Mouse (Mus musculus) forebrain, embryonic 15.5 days (tissue): ENCODE results near the gene Sema6d. TPM values are rescaled to one million over a fixed set of nuclear protein-coding genes. Genes with fewer than 3 reads are reported as not detected.
"Not testable (repeated sequence)": the region's sequence is repeated elsewhere in the genome, so short reads cannot be mapped to it uniquely, and the experiment has no call there.

Source experiments
- ATAC-seq: fragments of 200-750 bp; cut with Nextera tagmentation; replicated peaks from 2 replicates; pipeline ENCODE4 v1.8.0; 2017; ENCODE audit warnings: mild to moderate bottlenecking, moderate TSS enrichment, moderate library complexity
- H3K27ac ChIP-seq: fragments of 300-500 bp; sonication (generic); replicated peaks from 2 replicates; pipeline ENCODE4 v1.5.1; 2015; ENCODE audit warnings: mild to moderate bottlenecking, inconsistent platforms
- H3K27me3 ChIP-seq: fragments of 300-500 bp; sonication (generic); 2 replicates; pipeline ENCODE4 v1.6.1; 2015; ENCODE audit warnings: inconsistent platforms
- H3K36me3 ChIP-seq: fragments of 300-500 bp; sonication (generic); 2 replicates; pipeline ENCODE4 v1.6.1; 2015; ENCODE audit warnings: mild to moderate bottlenecking, inconsistent platforms
- H3K4me1 ChIP-seq: fragments of 300-500 bp; sonication (generic); 2 replicates; pipeline ENCODE4 v1.6.1; 2015; ENCODE audit warnings: inconsistent platforms
- H3K4me2 ChIP-seq: fragments of 300-500 bp; sonication (generic); replicated peaks from 2 replicates; pipeline ENCODE4 v1.6.1; 2015; ENCODE audit warnings: mild to moderate bottlenecking, inconsistent platforms
- H3K4me3 ChIP-seq: fragments of 300-500 bp; sonication (generic); 2 replicates; pipeline ENCODE4 v1.5.1; 2015; ENCODE audit warnings: mild to moderate bottlenecking, inconsistent platforms
- H3K9ac ChIP-seq: fragments of 300-500 bp; sonication (generic); replicated peaks from 2 replicates; pipeline ENCODE4 v1.6.1; 2015; ENCODE audit warnings: mild to moderate bottlenecking, inconsistent platforms
- H3K9me3 ChIP-seq: fragments of 300-500 bp; sonication (generic); 2 replicates; pipeline ENCODE4 v1.6.1; 2016; ENCODE audit warnings: inconsistent platforms
- WGBS: fragments of 180-500 bp; shearing (Covaris S2); methylation state at CpG from one replicate; pipeline ENCODE4 v1.1.7; 2015; ENCODE audit warnings: mixed read lengths; 5-methylcytosine and 5-hydroxymethylcytosine counted together
- polyA plus RNA-seq: library from polyadenylated mRNA; unstranded; fragments of >200 nt; fragmentation: Nextera tagmentation; extraction: Ambion mirVana; gene quantifications from 2 replicates; pipeline ENCODE4 v1.2.1, GENCODE M21; 2015

Sema6d gene
- polyA plus RNA-seq, 1 experiment from 2014 or later, result 28.7 TPM

GRCm38 (mm10) chr2:124308605-124309004 lies 218.8 kb downstream of the Sema6d start:
- no peak for ATAC-seq
- WGBS, result 73% methylated on average over 2 of the region's 2 CpGs

GRCm38 (mm10) chr2:124309361-124310128 lies 219.8 kb downstream of the Sema6d start:
- no peaks in the 10 kb centered on the region for H3K9me3 ChIP-seq
- no peak overlapping the region for H3K9ac ChIP-seq
- H3K4me1 ChIP-seq, result no peaks in the 10 kb centered on the region
- no peaks in the 10 kb centered on the region for H3K36me3 ChIP-seq
- H3K27me3 ChIP-seq, result no peaks in the 10 kb centered on the region
- ATAC-seq, result no peak
- 91% methylated on average over 6 of the region's 6 CpGs for WGBS
- no peak overlapping the region for H3K4me2 ChIP-seq
- H3K4me3 ChIP-seq, result no peak overlapping the region
- H3K27ac ChIP-seq, result no peak overlapping the region

More at GRCm38 (mm10) chr2:124308605-124309004, 218.8 kb downstream of the Sema6d start:
- no peaks in the 10 kb centered on the region for H3K27me3 ChIP-seq
- no peak overlapping the region for H3K27ac ChIP-seq
- no peaks in the 10 kb centered on the region for H3K9me3 ChIP-seq
- H3K36me3 ChIP-seq, result no peaks in the 10 kb centered on the region
- no peak overlapping the region for H3K9ac ChIP-seq
- no peaks in the 10 kb centered on the region for H3K4me1 ChIP-seq
- H3K4me3 ChIP-seq, result no peak overlapping the region
- H3K4me2 ChIP-seq, result no peak overlapping the region

GRCm38 (mm10) chr2:124322528-124323215 lies 232.9 kb downstream of the Sema6d start:
- no peaks in the 10 kb centered on the region for H3K36me3 ChIP-seq
- H3K27me3 ChIP-seq, result no peaks in the 10 kb centered on the region
- no peaks in the 10 kb centered on the region for H3K9me3 ChIP-seq
- H3K27ac ChIP-seq, result no peak overlapping the region
- H3K9ac ChIP-seq, result no peak overlapping the region
- no peak overlapping the region for H3K4me2 ChIP-seq
- no peak for ATAC-seq
- 86% methylated on average over 5 of the region's 5 CpGs for WGBS
- H3K4me3 ChIP-seq, result no peak overlapping the region
- H3K4me1 ChIP-seq, result no peaks in the 10 kb centered on the region

GRCm38 (mm10) chr2:124324107-124324724 lies 234.4 kb downstream of the Sema6d start:
- H3K4me1 ChIP-seq, result no peaks in the 10 kb centered on the region
- H3K9me3 ChIP-seq, result no peaks in the 10 kb centered on the region
- WGBS, result 84% methylated on average over 6 of the region's 6 CpGs
- H3K9ac ChIP-seq, result no peak overlapping the region
- no peaks in the 10 kb centered on the region for H3K27me3 ChIP-seq
- no peak for ATAC-seq
- no peak overlapping the region for H3K4me2 ChIP-seq
- H3K27ac ChIP-seq, result no peak overlapping the region
- H3K4me3 ChIP-seq, result no peak overlapping the region
- no peaks in the 10 kb centered on the region for H3K36me3 ChIP-seq

- H3K36me3 ChIP-seq, result no peaks in the 10 kb centered on the region
- H3K4me1 ChIP-seq, result no peaks in the 10 kb centered on the region
- WGBS, result 34% methylated on average over 1 of the region's 1 CpGs
- H3K9me3 ChIP-seq, result no peaks in the 10 kb centered on the region
- no peak overlapping the region for H3K9ac ChIP-seq
- no peak overlapping the region for H3K4me3 ChIP-seq
- no peaks in the 10 kb centered on the region for H3K27me3 ChIP-seq
- ATAC-seq, result no peak
- no peak overlapping the region for H3K27ac ChIP-seq
- H3K4me2 ChIP-seq, result no peak overlapping the region
These were observed 239.8 kb downstream of the Sema6d start for GRCm38 (mm10) chr2:124329473-124330130.

GRCm38 (mm10) chr2:124332890-124333289 lies 243.1 kb downstream of the Sema6d start:
- Histone ChIP-seq H3K4me1 (no peaks in the 10 kb centered on the region; the same call in 1 of the 2 replicates), H3K9ac (no peak overlapping the region), H3K9me3 (no peaks in the 10 kb centered on the region), H3K4me2 (no peak overlapping the region), H3K27ac (no peak overlapping the region), H3K36me3 (no peaks in the 10 kb centered on the region), H3K4me3 (no peak overlapping the region), H3K27me3 (no peaks in the 10 kb centered on the region)
- no peak for ATAC-seq
- WGBS, result 68% methylated on average over 5 of the region's 5 CpGs

- not testable (repeated sequence) for H3K4me2 ChIP-seq, H3K4me3 ChIP-seq, H3K27ac ChIP-seq, H3K9me3 ChIP-seq, H3K4me1 ChIP-seq, H3K9ac ChIP-seq, H3K36me3 ChIP-seq, ATAC-seq, H3K27me3 ChIP-seq
- 87% methylated on average over 2 of the region's 2 CpGs for WGBS
These were observed 244.9 kb downstream of the Sema6d start for GRCm38 (mm10) chr2:124334655-124335054.

- H3K4me3 ChIP-seq, result no peak overlapping the region
- no peaks in the 10 kb centered on the region for H3K36me3 ChIP-seq
- no peaks in the 10 kb centered on the region; the same call in 1 of the 2 replicates for H3K4me1 ChIP-seq
- no peak overlapping the region for H3K9ac ChIP-seq
- H3K27me3 ChIP-seq, result no peaks in the 10 kb centered on the region
- 55% methylated on average over 6 of the region's 6 CpGs for WGBS
- no peak for ATAC-seq
- H3K27ac ChIP-seq, result no peak overlapping the region
- no peak overlapping the region for H3K4me2 ChIP-seq
- H3K9me3 ChIP-seq, result no peaks in the 10 kb centered on the region
These were observed 248.5 kb downstream of the Sema6d start for GRCm38 (mm10) chr2:124338296-124338695.

- Histone ChIP-seq H3K36me3 (no peaks in the 10 kb centered on the region), H3K4me2 (no peak overlapping the region), H3K9ac (no peak overlapping the region), H3K27ac (peak overlapping the region; percentile 55), H3K27me3 (no peaks in the 10 kb centered on the region), H3K9me3 (no peaks in the 10 kb centered on the region), H3K4me1 (peaks cover 7% of the 10 kb centered on the region; the same call in 1 of the 2 replicates), H3K4me3 (no peak overlapping the region)
- ATAC-seq, result no peak
- WGBS, result 36% methylated on average over 2 of the region's 2 CpGs
These were observed 264.4 kb downstream of the Sema6d start for GRCm38 (mm10) chr2:124354191-124354590.

- H3K9me3 ChIP-seq, result no peaks in the 10 kb centered on the region
- H3K36me3 ChIP-seq, result no peaks in the 10 kb centered on the region
- no peak overlapping the region for H3K9ac ChIP-seq
- H3K27me3 ChIP-seq, result no peaks in the 10 kb centered on the region
- no peak overlapping the region for H3K27ac ChIP-seq
- WGBS, result 87% methylated on average over 2 of the region's 2 CpGs
- peaks cover 7% of the 10 kb centered on the region; the same call in 1 of the 2 replicates for H3K4me1 ChIP-seq
- ATAC-seq, result no peak
- no peak overlapping the region for H3K4me3 ChIP-seq
- no peak overlapping the region for H3K4me2 ChIP-seq
These were observed 264.9 kb downstream of the Sema6d start for GRCm38 (mm10) chr2:124354716-124355115.

- 54% methylated on average over 1 of the region's 1 CpGs for WGBS
- Histone ChIP-seq H3K36me3 (no peaks in the 10 kb centered on the region), H3K9ac (no peak overlapping the region), H3K27ac (no peak overlapping the region), H3K4me2 (no peak overlapping the region), H3K4me1 (0 out of 2 replicates have a peak, but pooled peaks cover 8% of the 10 kb centered on the region), H3K4me3 (no peak overlapping the region), H3K9me3 (no peaks in the 10 kb centered on the region), H3K27me3 (no peaks in the 10 kb centered on the region)
- ATAC-seq, result no peak
These were observed 279.5 kb downstream of the Sema6d start for GRCm38 (mm10) chr2:124369291-124369690.

GRCm38 (mm10) chr2:124369991-124370390 lies 280.2 kb downstream of the Sema6d start:
- Histone ChIP-seq H3K9me3 (no peaks in the 10 kb centered on the region), H3K27me3 (no peaks in the 10 kb centered on the region), H3K4me1 (0 out of 2 replicates have a peak, but pooled peaks cover 8% of the 10 kb centered on the region), H3K36me3 (no peaks in the 10 kb centered on the region), H3K4me2 (no peak overlapping the region), H3K9ac (no peak overlapping the region), H3K4me3 (no peak overlapping the region), H3K27ac (0 out of 2 replicates have a peak overlapping the region, but pooled peaks have one; percentile 14)
- 48% methylated on average over 2 of the region's 2 CpGs for WGBS
- ATAC-seq, result no peak
